Mouse (Mus musculus) megakaryocyte progenitor cell, adult 5-6 weeks (primary cell): ENCODE measurements around the gene Slc35f6. TPM values are rescaled to one million over a fixed set of nuclear protein-coding genes. Genes with fewer than 3 reads are reported as not detected.

ENCODE experiments used
- ATAC-seq: replicated peaks from 2 replicates; pipeline ENCODE4 v1.8.0; 2016; ENCODE audit warnings: mild to moderate bottlenecking, moderate TSS enrichment, inconsistent platforms; ENCODE audit not compliant: poor library complexity
- total RNA-seq, 2 experiments: library from RNA; stranded (forward) in 1 of 2; stranded (reverse) in 1 of 2; fragments of 157-497, 149-512 nt in 1 of 2; fragments of 200-1000 nt in 1 of 2; gene quantifications; 2 replicates each; pipeline versions ENCODE4 v1.2.3 to v1.2.4; 2015 to 2017

Slc35f6 gene
- 5.6 and 6.2 TPM in 2 replicates for total RNA-seq (2015)
- total RNA-seq (2017) = 5.2 and 7.0 TPM in 2 replicates

DNA sequence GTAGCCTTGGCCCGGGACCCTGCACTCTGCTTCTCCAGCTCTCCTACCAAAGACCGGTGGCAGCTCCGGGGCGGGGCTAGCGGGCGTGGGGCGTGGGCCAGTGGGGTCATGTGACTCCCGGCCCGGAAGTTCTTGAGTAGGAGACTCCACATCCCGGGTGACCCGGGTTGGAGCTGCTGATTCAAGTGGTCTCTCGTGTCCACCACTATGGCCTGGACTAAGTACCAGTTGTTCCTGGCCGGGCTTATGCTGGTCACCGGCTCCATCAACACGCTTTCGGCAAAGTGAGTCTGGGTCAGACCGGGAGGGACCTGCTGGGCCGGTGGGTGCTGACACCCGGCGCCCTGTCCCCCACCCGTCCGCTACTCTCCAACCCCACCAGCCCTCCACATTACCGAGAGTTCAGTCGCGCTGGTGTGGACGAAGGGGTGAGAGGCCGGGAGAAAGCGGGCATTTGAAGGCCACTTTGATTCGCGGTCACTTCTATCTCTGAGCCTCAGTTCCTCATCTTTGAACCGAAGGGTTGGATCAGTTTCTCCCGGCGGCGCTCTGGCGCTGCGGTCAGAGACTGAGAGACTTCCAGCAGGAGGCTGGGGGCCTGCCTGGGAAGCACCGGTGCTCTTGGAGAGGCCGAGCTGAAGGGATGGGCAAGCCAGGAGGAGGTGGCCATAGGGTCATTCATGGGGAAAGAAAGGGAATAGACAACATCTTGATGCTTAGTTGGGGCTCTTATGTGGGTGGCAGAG, at the start of gene Slc35f6:
Slc35f6 (plus strand) TSS at position 119 of the 746 bp plus-strand sequence.
- ATAC-seq = peak; percentile 87

DNA sequence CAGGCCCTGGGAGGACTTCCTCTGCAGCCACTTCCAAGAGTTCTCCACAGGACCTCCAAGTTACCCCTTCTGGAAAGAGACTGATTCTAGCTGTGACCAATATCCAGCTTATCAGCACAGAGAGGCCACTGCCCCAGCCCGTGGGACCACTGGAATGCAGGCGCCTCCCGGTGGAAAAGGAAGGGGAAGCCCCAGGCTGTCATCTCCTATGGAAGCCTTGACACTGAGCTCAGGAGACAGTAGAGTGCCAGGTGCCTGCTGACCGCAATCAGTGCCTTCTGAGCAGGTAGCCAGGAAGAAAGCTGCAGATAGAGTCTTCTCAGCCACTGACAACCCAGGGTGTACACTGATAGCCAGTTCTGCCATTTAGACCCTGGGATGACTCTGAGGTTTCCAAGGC, 46.3 kb upstream of the Slc35f6 start:
- ATAC-seq = no peak

DNA sequence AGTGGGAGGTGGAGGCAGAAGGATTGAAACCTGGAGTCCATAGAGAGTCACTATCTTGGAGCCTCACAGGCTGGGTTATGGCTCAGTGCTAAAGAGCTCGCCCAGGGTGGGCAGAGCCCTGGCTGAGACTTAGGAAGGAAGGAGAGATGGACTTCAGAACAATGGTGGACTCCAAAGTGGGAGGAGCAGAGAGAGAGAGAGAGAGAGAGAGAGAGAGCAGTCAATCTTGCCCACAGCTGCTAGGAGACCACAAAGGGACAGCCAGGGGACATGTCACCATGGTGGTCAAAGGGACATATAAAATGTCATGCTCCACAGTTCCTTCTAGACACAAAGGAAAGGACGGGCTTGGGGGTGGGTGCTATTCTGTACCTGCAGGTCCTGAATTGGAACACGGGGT, 44.5 kb upstream of the Slc35f6 start:
- no peak for ATAC-seq

DNA sequence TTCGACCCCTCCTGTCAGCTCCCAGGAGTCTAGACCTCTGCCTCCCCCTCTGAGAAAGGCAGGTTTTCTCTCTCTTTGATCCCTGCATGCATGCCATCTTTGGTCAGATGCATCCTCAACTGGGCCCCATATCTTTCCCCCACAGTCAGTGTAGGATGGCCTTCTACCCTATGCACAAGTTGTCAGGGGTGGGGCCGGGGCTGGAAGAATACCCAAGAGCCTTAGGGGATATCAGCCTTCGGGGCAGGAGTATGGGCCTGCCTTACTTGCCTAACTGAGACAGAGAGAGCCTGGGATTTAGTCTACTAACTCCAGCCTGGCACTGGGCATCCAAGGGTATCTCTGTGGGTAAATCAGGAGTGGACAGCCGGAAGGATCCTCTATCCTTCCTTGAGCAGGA, 43.8 kb upstream of the Slc35f6 start:
- ATAC-seq = no peak

DNA sequence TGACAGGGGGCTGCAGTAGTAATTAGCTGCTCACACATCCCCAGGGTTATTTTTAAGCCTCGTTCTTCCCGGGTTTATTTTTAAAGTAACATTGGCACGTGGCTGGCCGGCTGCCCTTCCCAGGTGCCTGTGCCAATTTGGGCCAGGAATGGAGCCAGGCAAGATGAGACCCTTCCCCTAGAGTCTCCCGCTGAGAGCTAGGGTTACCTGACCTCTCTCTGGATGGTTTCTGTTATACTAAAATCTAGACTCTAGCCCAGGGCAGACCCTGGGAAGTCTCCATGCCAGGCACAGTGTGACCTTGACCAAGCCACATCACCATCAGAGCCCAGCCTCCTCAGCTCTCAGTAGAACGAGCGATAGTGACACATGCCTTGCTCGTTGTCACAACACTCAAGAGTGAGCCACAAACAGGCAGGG, 43.0 kb upstream of the Slc35f6 start:
- no peak for ATAC-seq

DNA sequence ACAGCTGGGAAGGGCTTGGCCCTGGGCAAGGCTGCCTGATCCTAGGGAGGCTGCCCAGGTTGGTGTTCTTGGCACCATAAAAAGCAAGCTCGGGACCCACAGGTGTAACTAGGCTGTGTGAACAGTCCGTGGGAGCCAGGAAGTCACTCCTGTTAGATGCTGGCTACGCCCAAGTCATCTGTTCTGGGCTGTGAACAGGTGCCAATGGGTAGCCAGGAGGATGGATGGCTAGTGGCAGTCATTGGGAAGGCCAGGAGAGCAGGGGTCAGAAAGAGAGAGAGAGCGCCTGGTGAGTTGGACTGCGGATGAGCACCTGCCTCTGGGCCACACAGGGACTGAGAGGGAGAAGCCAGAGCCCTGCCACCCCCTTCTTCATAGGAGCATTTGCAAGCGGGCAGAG, 42.1 kb upstream of the Slc35f6 start:
- no peak for ATAC-seq

DNA sequence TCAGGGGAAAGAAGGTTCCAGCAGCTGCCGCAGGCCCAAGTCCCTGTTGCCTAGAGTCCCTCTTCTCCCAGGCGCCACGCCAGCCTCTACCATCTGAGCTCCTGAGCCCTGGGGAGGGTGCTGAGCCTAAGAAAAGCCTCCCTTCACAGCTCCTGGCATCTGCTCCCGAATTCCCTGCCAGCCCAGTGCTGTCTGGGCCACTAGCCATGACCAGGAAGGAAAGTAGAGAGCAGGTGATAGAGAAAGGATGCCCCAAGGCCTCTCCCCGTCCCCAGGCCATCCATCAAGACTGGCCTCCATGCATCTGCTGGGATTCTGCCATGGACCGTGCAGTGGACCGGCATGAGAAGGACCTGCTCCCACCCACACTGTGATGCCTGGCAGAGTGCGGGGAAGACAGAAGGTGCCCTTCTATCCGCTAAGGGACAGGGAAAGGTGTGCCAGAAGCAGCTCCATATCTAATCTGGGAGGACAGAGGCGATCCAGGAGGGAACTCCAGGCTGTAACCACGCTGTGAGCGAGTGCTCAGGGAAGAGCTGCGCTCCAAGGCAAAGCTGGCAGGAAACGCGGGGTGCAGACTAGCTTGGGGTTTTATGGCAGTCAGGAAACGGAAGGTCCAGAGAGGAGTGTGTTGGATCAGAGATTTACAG, 41.2 kb upstream of the Slc35f6 start:
- no peak for ATAC-seq

DNA sequence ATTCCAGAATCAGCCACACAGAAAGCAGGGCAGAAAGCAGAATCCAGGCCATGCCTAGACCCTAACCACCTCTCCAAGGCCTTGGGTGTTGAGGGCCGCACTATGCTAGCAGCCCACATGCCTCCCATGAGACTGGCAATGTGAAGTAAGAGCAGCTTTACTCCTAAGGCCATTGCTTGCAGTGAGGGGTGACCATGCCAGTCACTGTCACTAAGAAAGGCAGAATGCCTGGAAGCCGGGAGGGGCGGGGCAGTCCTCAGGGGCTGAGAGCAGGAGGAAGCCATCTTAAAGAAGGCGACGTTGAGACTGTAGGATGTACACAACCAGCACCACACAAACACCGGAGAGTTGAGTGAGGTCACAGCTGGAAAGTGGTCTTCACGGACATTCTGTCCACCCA, 38.6 kb upstream of the Slc35f6 start:
- no peak for ATAC-seq

DNA sequence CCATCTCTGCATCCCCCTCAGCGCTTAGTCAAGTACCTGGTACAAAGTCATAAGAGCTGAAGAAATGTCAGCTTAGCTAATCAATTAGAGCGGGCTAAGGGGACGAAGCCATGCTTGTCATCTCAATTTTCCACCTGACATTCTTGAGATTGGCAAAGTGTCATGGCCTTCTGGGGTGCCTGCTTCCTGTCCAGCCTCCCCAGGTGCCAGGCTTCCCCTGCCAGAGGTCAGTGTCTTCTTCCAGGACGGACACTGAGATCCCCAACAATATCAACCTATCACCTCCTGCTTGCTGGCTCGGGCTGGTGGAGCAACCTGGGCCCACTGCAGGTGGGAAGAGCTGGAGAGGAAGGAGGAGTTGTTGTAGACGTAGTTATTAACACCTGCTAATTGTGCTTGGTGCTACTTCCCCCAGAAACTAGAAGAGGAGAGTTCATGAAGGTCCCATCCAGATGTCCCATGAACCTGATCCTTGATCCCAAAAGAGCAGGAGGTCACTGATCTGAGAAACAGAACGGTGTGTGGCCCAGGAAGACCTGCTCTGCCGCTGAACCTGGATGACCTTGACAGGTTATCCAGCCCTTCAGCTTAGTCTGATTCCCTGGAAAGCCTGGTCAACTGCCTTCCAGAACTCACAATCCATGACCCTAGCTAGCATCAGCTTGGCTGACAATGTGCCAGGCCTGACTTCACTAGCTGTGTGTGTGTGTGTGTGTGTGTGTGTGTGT, 37.7 kb upstream of the Slc35f6 start:
- ATAC-seq = no peak

DNA sequence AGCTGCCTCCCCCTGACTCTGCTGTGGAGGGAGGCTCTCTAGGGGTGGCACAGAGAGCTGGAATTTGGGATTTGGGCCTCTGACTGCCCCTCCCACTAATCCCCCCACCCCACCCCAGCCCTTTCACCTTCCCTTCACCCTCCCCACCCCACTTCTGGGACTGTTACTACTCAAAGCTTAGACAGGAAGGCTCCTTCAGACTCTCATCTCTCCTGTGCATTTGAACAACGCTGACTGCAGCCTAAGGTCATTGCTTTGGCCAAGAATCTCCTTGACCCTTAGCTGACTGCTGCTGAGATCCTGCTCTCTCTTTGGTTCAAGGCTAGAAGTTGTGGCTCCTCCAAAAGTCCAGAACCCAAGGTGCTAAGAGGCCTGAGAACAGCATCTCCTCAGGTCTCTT, 36.6 kb upstream of the Slc35f6 start:
- ATAC-seq = no peak

DNA sequence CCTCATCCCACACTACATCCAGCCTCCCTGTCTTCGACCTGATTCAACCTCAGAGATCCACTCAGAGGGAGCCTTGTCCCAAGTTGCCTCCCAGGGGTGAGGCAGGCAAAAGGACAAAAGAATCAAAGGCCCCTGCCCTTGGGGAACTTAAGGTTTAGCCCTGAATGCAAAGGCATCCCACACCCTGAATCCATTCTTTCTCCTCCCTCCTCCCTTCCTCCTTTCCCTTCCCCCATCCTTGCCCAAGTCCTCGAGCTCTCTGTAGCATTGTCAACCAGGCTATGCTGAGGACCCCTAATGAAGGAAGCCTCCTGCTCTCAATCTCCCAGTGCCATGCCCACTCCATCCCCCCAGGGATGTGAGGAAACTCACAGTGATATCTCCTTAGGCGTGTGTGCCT, 36.0 kb upstream of the Slc35f6 start:
- no peak for ATAC-seq

DNA sequence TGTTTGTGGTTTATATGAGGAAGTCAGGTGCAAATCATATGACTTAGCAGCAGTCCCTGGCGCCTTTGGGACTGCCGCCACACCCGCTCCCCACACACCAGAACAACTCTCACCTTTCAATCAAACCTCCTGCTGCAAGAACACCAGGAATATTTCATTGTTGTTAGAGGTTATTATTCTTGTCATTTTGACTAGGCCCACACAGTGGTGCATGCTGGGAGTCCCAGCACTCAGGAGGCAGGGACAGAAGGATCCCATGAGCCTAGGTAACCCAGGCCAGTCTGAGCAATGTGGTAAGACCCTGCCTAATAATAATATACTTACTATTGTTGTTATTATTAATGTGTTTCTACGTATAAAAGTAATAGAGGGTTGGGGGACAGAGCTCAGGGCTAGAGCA, 35.2 kb upstream of the Slc35f6 start:
- no peak for ATAC-seq

DNA sequence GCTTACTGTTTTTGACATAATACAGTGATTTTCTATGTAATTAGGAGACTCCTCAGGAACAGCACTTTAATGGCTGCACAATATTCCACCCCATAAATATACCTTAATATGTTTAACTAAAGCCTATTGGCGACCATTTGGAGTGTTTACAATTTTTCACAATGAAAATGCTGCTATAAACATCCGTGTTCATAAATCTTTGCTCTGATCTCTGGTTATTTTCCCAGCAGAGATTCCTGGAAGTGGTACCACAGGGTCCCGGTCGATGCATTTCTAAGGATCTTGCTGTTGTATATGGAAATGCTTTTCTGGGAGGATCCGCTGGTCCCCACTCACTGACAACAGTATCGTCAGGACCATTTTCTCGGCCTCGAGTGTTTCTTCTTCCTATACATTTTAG, 34.5 kb upstream of the Slc35f6 start:
- ATAC-seq = no peak

DNA sequence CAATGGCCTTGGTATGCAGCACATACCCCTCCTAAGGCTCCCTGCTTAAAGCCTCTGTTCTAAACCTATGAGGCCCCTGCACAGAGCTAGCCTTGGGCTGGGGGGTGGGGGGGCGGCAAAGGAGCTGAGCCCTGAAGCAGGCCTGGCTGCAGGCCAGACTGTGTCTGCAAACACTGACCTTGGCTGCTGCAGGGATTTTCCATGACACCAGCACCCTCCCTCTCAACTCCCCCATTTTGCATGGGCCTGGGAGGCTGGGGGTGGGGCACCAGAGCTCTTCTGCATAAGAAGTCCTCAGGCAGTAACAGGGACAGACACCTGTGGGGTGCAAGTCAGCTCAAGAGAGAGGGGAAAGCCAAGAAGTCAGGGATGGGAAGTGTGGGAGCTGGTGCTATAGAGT, 33.5 kb upstream of the Slc35f6 start:
- ATAC-seq = no peak

DNA sequence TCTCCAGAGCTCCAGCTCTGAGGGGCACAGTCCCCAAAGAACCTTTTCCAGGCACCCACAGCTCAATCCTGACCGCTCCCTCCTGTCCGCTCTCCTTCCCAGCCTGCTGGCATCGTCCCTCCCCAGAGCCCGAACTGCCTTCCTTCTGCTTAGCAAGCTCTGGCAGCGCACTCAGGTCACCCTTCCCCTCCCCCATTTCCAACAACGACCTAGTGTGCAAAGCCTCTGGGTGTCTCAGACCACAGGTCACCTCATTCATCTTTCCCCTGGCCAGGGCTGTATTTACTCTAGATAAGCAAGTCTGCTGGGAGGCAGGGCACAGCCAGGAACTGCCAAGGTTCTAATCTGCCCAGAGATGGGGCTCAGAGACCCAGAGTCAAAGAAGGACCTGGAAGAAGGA, 32.3 kb upstream of the Slc35f6 start:
- no peak for ATAC-seq

DNA sequence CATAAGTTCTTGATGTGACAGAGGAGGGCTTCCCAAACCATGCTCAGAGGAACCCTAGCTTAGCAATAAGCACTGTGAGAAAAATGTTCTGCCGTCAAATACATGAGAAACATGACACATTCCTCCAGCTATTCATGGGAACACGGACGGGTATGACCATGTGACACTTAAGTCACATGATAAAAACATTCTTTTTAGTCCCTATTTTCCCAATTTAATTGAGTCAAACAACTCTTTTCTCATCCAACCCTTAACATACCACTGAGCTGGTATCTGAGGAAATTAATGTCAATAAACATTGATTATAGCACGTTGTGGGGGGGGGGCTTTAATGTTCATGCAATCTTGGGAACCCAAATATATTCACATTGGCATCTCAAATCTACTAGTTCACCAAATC, 31.9 kb upstream of the Slc35f6 start:
- ATAC-seq = no peak

DNA sequence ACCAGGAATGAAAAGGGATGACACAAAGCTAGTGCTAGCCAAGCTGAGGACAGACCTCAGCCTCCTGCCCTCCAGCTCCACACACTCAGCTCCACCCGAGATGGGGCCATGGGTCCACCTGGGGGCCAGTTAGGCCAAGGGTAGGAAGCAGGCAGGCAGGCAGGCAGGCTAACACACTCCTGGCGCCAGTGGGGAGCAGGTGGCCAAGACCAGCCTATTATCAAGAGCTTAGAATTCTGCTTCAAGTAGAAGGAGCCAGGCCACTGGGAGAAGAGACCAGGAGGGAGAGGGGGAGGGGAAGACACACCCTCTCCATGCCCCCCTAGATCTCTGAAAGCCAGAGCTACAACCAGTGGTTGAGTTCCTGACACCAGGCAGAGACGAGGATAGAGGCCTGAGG, 31.1 kb upstream of the Slc35f6 start:
- no peak for ATAC-seq

DNA sequence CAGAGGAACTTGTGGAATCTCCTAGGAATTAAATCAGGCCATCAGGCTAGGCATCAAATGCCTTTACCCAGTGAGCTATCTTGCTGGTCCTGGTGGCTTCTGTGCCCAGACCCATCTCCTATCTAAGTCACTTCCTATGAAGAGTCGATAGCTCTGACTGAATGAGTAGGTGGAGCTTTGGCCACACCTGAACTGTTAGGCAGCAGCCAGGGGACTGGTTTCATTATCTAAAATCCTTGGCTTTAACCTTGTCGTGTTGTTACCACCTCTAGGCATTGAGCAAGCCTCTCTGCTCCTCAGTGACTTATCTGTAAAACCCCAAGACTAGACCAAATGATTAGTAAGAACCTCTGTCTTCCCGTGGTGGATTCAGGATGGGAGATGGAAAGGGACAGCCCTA, 30.4 kb upstream of the Slc35f6 start:
- ATAC-seq = no peak

DNA sequence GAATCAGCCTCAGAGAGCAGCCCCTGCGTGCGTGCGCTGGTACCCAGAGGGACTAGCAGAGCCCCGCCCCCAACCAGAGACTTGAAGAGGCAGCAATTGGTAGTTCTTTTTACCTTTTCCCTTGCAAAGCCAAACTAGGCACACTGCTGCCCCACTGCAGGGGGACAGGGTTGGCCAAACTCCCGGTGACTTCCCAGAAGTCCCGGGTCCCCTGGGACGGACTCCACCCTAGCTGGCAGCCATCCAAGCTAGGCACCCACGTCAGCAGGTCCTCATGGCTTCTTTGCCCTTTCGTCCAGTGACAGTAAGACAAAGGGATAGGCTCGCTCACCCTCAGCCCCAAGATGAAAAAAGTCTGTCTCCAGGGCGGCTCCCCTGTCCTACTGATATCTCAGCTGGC, 29.9 kb upstream of the Slc35f6 start:
- ATAC-seq = no peak

DNA sequence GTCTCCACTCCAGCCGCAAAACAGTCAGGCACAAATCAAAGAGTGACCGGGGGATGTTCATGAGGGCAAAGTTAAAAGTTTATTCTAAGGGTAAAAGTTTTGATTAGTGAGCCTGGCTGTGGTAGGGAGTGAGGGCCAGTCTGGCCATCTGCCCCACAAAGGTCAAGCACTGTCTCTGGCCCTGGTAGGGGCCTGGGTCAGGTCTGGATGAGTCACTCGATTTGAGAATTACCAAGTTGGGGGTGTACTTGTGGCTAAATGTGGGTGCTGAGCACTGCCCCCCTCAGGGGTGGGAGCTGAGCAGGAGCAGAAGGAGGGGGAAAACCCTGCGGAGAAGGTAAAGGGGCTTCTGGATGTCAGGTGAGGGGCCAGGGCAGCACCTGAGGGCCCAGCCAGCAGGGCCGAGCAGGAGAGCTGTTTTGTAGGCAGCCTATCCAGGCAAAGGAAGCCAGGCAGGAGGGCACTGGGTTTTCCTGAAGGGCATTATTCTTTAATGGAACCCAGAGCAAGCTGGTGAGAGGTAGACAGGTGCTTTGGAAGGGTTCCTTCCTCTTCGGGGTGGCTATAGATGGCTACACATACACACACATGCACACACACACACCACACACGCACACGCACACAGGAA, 29.2 kb upstream of the Slc35f6 start:
- no peak for ATAC-seq

DNA sequence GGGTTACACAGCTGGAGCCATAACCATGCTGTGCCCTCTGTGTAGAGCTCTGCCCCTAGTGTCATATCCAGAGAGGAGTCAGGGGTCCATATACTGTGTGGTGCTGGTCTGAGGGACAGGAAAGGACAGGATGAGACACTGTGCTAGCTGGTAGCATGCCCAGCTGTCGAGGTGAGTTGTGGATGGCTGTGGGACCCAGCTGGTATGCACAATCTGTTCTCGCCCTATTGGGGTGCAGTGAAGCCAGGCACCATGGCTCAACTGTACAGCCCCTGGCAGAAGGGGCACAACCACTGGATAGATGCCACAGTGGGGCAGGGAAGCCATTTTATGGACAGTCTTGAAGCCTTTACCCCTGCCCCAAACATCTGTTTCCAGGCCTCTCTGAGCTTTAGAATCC, 28.5 kb upstream of the Slc35f6 start:
- ATAC-seq = no peak

DNA sequence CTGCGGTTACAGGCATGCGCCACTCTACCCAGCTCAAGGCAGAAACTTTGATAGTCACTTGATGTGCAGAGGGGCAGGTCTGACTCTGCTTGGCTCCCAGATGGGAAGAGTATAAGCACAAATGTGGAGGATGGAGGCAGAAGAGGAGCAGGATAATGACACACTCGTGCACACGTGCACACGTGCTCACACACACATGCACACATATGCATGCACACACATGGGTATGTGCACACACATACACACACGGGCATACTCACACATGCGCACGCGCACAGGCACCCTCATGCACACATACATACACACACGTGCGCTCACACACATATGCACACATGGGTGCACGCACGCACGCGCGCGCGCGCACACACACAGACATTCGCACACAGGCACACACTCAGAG, 27.2 kb upstream of the Slc35f6 start:
- ATAC-seq = no peak
